Mouse (Mus musculus) liver, postnatal 0 days (tissue): Measurements from ENCODE around the gene Cry1. TPM values are rescaled to one million over a fixed set of nuclear protein-coding genes. Genes with fewer than 3 reads are reported as not detected.

Experiments
- ATAC-seq: fragments of 200-750 bp; cut with Nextera tagmentation; 2 replicates; pipeline ENCODE4 v1.8.0; 2017; ENCODE audit warnings: mild to moderate bottlenecking, moderate library complexity
- DNase-seq: peaks from one replicate; pipeline ENCODE4 v3.0.0-alpha.2; 2016
- H3K27ac ChIP-seq: fragments of 300-500 bp; sonication (generic); 2 replicates; pipeline ENCODE4 v1.5.1; 2014; ENCODE audit warnings: antibody characterized with exemption, moderate library complexity, mild to moderate bottlenecking, low read depth
- H3K27me3 ChIP-seq: fragments of 300-500 bp; sonication (generic); 2 replicates; pipeline ENCODE4 v1.6.1; 2014; ENCODE audit warnings: low read length, control low read depth, mixed read lengths; ENCODE audit not compliant: insufficient read depth
- H3K36me3 ChIP-seq: fragments of 300-500 bp; sonication (generic); replicated peaks from 2 replicates; pipeline ENCODE4 v1.6.1; 2014; ENCODE audit warnings: mild to moderate bottlenecking, control low read depth, low read length, moderate library complexity, mixed read lengths; ENCODE audit not compliant: insufficient read depth
- H3K4me1 ChIP-seq: fragments of 300-500 bp; sonication (generic); 2 replicates; pipeline ENCODE4 v1.6.1; 2014; ENCODE audit warnings: antibody characterized with exemption, mild to moderate bottlenecking, control low read depth; ENCODE audit not compliant: insufficient read depth
- H3K4me2 ChIP-seq: fragments of 300-500 bp; sonication (generic); 2 replicates; pipeline ENCODE4 v1.6.1; 2014; ENCODE audit warnings: low read depth, mild to moderate bottlenecking, low read length, moderate library complexity, mixed read lengths
- H3K4me3 ChIP-seq: fragments of 300-500 bp; sonication (generic); 2 replicates; pipeline ENCODE4 v1.5.1; 2014; ENCODE audit warnings: low read depth, low read length
- H3K9ac ChIP-seq: fragments of 300-500 bp; sonication (generic); replicated peaks from 2 replicates; pipeline ENCODE4 v1.6.1; 2014; ENCODE audit warnings: mild to moderate bottlenecking, moderate library complexity
- H3K9me3 ChIP-seq: fragments of 300-500 bp; sonication (generic); 2 replicates; pipeline ENCODE4 v1.6.1; 2016; ENCODE audit warnings: mild to moderate bottlenecking, control low read depth, low read length, mixed read lengths
- CTCF ChIP-seq: sonication (generic); IDR thresholded peaks from 2 replicates; pipeline ENCODE4 v1.5.1; 2016; ENCODE audit warnings: antibody characterized with exemption, low read depth
- EP300 ChIP-seq: IDR thresholded peaks from 2 replicates; pipeline ENCODE4 v1.6.1; 2016; ENCODE audit warnings: antibody characterized with exemption, low read depth, mild to moderate bottlenecking
- WGBS: fragments of 180-500 bp; shearing (Covaris S2); extraction: QIAGEN DNeasy Blood & Tissue Kit; methylation state at CpG from one replicate; pipeline ENCODE4 v1.1.7; 2014; ENCODE audit not compliant: insufficient replicate concordance; 5-methylcytosine and 5-hydroxymethylcytosine counted together
- polyA plus RNA-seq: library from polyadenylated mRNA; unstranded; fragments of >200 nt; fragmentation: Nextera tagmentation; extraction: Ambion mirVana; gene quantifications from 2 replicates; pipeline ENCODE4 v1.2.1, GENCODE M21; 2015

Gene Cry1
- polyA plus RNA-seq, 1 experiment from 2014 or later = 8.2 TPM

GRCm38 (mm10) chr10:85149226-85149625 is 35.6 kb downstream of the Cry1 start:
- no peak for ATAC-seq
- WGBS = 75% methylated on average over 5 of the region's 5 CpGs
- H3K36me3 ChIP-seq = peaks cover 17% of the 10 kb centered on the region

DNA sequence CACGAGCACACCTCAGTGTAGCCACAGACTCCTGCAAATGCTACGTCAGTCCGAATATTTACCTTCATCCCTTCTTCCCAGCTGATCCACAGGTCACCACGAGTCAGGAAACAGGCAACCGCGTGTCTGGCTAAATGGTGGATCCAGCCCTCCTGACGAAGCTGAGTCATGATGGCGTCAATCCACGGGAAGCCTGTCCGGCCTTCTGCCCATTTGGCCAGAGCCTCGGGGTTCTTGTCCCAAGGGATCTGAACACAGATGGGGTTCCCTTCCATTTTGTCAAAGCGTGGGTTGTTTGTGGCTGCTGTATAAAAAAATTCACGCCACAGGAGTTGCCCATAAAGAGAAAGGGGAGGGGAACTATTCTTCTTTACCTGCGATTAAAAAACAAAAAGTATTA is 38.6 kb downstream of the Cry1 start:
- DNase-seq = no peak
- H3K27ac ChIP-seq = no peak overlapping the region
- H3K9me3 ChIP-seq = no peaks in the 10 kb centered on the region
- 81% methylated on average over 14 of the region's 14 CpGs for WGBS
- no peak overlapping the region for H3K9ac ChIP-seq
- H3K36me3 ChIP-seq = peaks cover 25% of the 10 kb centered on the region
- no peaks in the 10 kb centered on the region for H3K27me3 ChIP-seq
- TF ChIP-seq CTCF (no peak), EP300 (no peak)
- no peaks in the 10 kb centered on the region for H3K4me1 ChIP-seq
- no peak for ATAC-seq
- H3K4me2 ChIP-seq = no peak overlapping the region
- H3K4me3 ChIP-seq = no peak overlapping the region

More at GRCm38 (mm10) chr10:85149226-85149625, 35.6 kb downstream of the Cry1 start:
- Histone ChIP-seq H3K4me1 (no peaks in the 10 kb centered on the region), H3K9me3 (no peaks in the 10 kb centered on the region), H3K27me3 (no peaks in the 10 kb centered on the region), H3K4me3 (no peak overlapping the region), H3K4me2 (no peak overlapping the region), H3K27ac (no peak overlapping the region), H3K9ac (no peak overlapping the region)
- DNase-seq = no peak
- no peak for TF ChIP-seq EP300

- H3K27me3 ChIP-seq = no peaks in the 10 kb centered on the region
- H3K9me3 ChIP-seq = no peaks in the 10 kb centered on the region
- ATAC-seq (no peak), DNase-seq (no peak)
- H3K4me2 ChIP-seq = no peak overlapping the region
- H3K4me3 ChIP-seq = no peak overlapping the region
- 82% methylated on average over 9 of the region's 9 CpGs for WGBS
- H3K9ac ChIP-seq = no peak overlapping the region
- H3K36me3 ChIP-seq = peaks cover 17% of the 10 kb centered on the region
- H3K27ac ChIP-seq = no peak overlapping the region
- TF ChIP-seq EP300 = no peak
- TF ChIP-seq CTCF = no peak
- H3K4me1 ChIP-seq = no peaks in the 10 kb centered on the region
Measured at GRCm38 (mm10) chr10:85141465-85141864, 43.4 kb downstream of the Cry1 start.

DNA sequence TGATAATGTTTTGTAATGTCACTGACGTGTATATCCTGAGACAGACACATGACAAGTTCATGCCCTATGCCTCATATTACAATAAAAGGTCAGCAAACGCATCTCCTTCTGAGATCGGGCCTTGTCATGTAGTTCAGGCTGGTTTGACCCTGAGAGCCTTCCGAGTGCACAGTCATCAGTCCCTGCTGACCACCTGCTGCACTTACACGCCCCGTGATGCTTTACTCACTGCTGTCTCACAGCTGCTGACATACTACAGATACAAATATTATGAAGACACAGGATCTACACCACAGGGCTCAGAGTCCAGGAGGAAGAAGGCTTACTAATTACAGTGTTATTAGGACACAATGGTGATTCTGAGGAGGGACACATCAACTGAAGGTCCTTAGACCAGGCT is 48.3 kb downstream of the Cry1 start:
- ATAC-seq = no peak
- H3K4me3 ChIP-seq = no peak overlapping the region
- no peak for DNase-seq
- no peaks in the 10 kb centered on the region for H3K9me3 ChIP-seq
- TF ChIP-seq EP300 (no peak), CTCF (no peak)
- H3K27me3 ChIP-seq = no peaks in the 10 kb centered on the region
- H3K9ac ChIP-seq = no peak overlapping the region
- H3K27ac ChIP-seq = no peak overlapping the region
- no peak overlapping the region for H3K4me2 ChIP-seq
- WGBS = 76% methylated on average over 6 of the region's 6 CpGs
- peaks cover 16% of the 10 kb centered on the region for H3K36me3 ChIP-seq
- no peaks in the 10 kb centered on the region for H3K4me1 ChIP-seq

DNA sequence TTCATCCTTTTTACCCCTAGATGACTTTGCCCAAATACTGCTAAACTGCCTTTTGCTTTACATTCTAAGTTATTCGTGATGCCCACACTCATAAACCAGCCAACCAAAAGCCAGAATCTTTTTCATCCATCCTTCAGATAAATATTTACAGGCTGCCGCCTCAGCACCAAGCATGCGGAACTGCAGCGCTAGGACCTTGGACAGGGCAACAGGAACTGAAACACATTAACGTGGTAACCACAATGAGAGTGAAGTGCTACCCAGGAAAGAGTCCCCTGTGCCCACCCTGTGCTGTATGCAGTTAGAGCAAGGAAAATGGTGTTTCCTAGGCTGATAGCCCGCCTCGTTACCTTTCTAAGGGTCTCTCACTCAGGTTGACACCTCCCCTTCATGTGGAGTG is 56.4 kb downstream of the Cry1 start:
- Histone ChIP-seq H3K4me1 (peaks cover 11% of the 10 kb centered on the region), H3K9ac (no peak overlapping the region), H3K27me3 (no peaks in the 10 kb centered on the region), H3K27ac (no peak overlapping the region), H3K4me3 (peak overlapping the region; percentile 51), H3K9me3 (no peaks in the 10 kb centered on the region; the same call in 1 of the 2 replicates), H3K36me3 (peaks cover 15% of the 10 kb centered on the region), H3K4me2 (peak overlapping the region; percentile 70)
- 7% methylated on average over 7 of the region's 7 CpGs for WGBS
- ATAC-seq (peak; percentile 45), DNase-seq (peak; percentile 44)
- no peak for TF ChIP-seq CTCF
- no peak for TF ChIP-seq EP300

- H3K27me3 ChIP-seq = no peaks in the 10 kb centered on the region
- no peak within 1 kb of the TSS for H3K27ac ChIP-seq
- H3K4me2 ChIP-seq = peak within 1 kb of the TSS; percentile 70
- H3K36me3 ChIP-seq = 0 out of 2 replicates have a peak, but pooled peaks cover 10% of the 10 kb centered on the region
- peak; percentile 36 for TF ChIP-seq CTCF
- no peak for TF ChIP-seq EP300
- WGBS = 7% methylated on average over 20 of the region's 20 CpGs
- ATAC-seq = peak; percentile 100
- peaks cover 11% of the 10 kb centered on the region for H3K4me1 ChIP-seq
- H3K9ac ChIP-seq = peak within 1 kb of the TSS; percentile 46
- H3K9me3 ChIP-seq = no peaks in the 10 kb centered on the region; the same call in 1 of the 2 replicates
- H3K4me3 ChIP-seq = peak within 1 kb of the TSS; percentile 51
- DNase-seq = peak; percentile 89
Measured at GRCm38 (mm10) chr10:85127395-85128287, 57.2 kb downstream of the Cry1 start, which contains the start of gene Mterf2. Mterf2 (minus strand) TSS chr10:85128027.
